Mouse (Mus musculus): ENCODE measurements around the gene H2-D1. TPM values are rescaled to one million over a fixed set of nuclear protein-coding genes. Genes with fewer than 3 reads are reported as not detected.

Gene H2-D1
- polyA plus RNA-seq, 1 experiment from 2014 or later: 77.6 TPM

DNA sequence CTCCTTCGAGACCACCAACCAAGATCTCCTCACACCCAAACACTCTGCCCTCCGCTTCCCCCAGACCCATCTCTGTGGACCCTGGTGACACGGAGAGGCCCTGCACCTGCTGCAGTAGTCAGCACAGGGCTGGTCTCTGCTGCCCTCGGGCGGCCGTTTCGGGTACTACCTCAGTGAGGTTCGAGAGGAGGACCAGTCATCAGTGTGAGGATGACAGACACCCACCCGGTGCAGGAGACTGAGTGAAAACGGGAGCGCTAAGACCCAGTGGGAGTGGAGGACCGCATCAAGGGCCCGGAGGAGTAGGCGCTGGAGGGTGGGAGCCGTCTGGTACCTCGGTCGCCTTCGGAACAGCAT, 26.2 kb upstream of the H2-D1 start:
- Histone ChIP-seq H3K4me2 (replicated peaks; ENCODE audit: low read depth, low read length) (peak overlapping the region; percentile 74), H3K36me3 (ENCODE audit: control insufficient read depth, insufficient read depth, low read length) (0 out of 2 replicates have a peak, but pooled peaks cover 1% of the 10 kb centered on the region), H3K4me3 (ENCODE audit: low read depth, low read length) (peak overlapping the region; percentile 51), H3K9me3 (ENCODE audit: control insufficient read depth, low read depth, low read length) (no peaks in the 10 kb centered on the region), H3K9ac (replicated peaks; ENCODE audit: low read depth, low read length) (peak overlapping the region; percentile 81; the same call in 1 of the 2 replicates), H3K4me1 (ENCODE audit: control insufficient read depth, insufficient read depth, low read length) (peaks cover 33% of the 10 kb centered on the region), H3K27ac (ENCODE audit: low read length) (peak overlapping the region; percentile 98), H3K27me3 (ENCODE audit: control insufficient read depth, insufficient read depth, low read length) (no peaks in the 10 kb centered on the region)
- peak; percentile 67 for ATAC-seq (ENCODE audit: insufficient number of reproducible peaks, insufficient read depth, low FRiP score, low read depth)
- under 1% methylated on average over 18 of the region's 18 CpGs for WGBS

DNA sequence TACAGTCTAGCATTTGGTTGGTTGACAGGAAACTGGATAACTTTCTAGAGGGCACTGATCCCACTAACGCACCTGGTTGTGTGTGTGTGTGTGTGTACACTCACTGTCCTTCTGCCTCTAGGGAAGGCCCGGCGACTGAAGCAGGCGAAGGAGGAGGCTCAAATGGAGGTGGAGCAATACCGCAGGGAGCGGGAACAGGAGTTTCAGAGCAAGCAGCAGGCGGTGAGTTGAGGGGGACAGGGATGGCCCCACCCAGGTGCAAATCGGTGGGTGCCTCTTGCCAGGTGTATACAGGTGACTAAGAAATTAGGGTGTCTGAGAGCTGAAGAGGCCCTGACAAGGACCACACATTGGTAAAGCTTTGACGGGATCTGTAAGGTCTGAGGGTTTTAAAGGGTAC, 25.5 kb upstream of the H2-D1 start:
- H3K4me3 ChIP-seq (ENCODE audit: low read depth, low read length): no peak overlapping the region
- H3K27me3 ChIP-seq (ENCODE audit: control insufficient read depth, insufficient read depth, low read length): no peaks in the 10 kb centered on the region
- H3K36me3 ChIP-seq (ENCODE audit: control insufficient read depth, insufficient read depth, low read length): no peaks in the 10 kb centered on the region
- H3K9ac ChIP-seq (replicated peaks; ENCODE audit: low read depth, low read length): no peak overlapping the region
- H3K4me1 ChIP-seq (ENCODE audit: control insufficient read depth, insufficient read depth, low read length): peaks cover 33% of the 10 kb centered on the region
- ATAC-seq (ENCODE audit: insufficient number of reproducible peaks, insufficient read depth, low FRiP score, low read depth): no peak
- 78% methylated on average over 9 of the region's 9 CpGs for WGBS
- no peaks in the 10 kb centered on the region for H3K9me3 ChIP-seq (ENCODE audit: control insufficient read depth, low read depth, low read length)
- H3K4me2 ChIP-seq (replicated peaks; ENCODE audit: low read depth, low read length): no peak overlapping the region
- no peak overlapping the region for H3K27ac ChIP-seq (ENCODE audit: low read length)

DNA sequence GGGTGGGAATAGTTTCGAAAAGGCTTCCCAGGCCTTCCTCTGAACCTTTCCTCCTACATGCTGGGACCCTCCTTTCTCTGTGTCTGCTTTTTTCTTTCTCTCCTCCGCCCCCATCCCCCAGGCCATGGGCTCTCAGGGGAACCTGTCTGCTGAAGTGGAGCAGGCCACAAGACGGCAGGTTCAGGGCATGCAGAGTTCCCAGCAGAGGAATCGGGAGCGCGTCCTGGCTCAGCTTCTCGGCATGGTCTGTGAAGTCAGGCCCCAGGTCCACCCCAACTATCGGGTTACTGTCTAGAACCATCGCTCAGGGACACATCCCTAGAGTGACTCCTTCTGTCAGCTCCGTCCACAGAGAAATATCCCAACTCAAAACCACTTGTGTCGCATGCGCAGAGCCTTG, 25.0 kb upstream of the H2-D1 start:
- no peak for ATAC-seq (ENCODE audit: insufficient number of reproducible peaks, insufficient read depth, low FRiP score, low read depth)
- H3K27me3 ChIP-seq (ENCODE audit: control insufficient read depth, insufficient read depth, low read length): no peaks in the 10 kb centered on the region
- H3K4me3 ChIP-seq (ENCODE audit: low read depth, low read length): no peak overlapping the region
- no peak overlapping the region for H3K27ac ChIP-seq (ENCODE audit: low read length)
- no peaks in the 10 kb centered on the region for H3K36me3 ChIP-seq (ENCODE audit: control insufficient read depth, insufficient read depth, low read length)
- 89% methylated on average over 12 of the region's 12 CpGs for WGBS
- no peak overlapping the region for H3K9ac ChIP-seq (replicated peaks; ENCODE audit: low read depth, low read length)
- H3K4me1 ChIP-seq (ENCODE audit: control insufficient read depth, insufficient read depth, low read length): peaks cover 28% of the 10 kb centered on the region
- H3K4me2 ChIP-seq (replicated peaks; ENCODE audit: low read depth, low read length): no peak overlapping the region
- H3K9me3 ChIP-seq (ENCODE audit: control insufficient read depth, low read depth, low read length): no peaks in the 10 kb centered on the region

DNA sequence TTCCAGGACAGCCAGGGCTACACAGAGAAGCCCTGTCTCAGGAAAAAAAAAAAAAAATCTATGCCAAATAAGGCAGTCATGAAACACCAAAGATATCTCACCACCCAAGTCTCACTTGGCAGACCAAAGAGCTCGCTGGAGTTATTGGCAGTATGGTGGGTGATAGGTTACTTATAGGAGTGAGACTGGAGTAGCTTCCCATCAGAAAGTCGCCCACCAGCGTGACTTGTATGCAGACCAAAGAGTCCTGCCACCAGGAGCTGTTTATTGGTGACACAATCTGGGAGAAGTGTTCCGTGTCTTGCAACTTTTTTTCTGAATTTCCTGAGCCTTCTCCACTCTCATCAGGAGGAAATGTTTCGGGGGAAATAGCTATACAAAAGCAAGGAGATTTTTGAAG, 22.8 kb upstream of the H2-D1 start:
- no peak for ATAC-seq (ENCODE audit: insufficient number of reproducible peaks, insufficient read depth, low FRiP score, low read depth)
- 78% methylated on average over 5 of the region's 5 CpGs for WGBS
- peak overlapping the region; percentile 98; the same call in 1 of the 2 replicates for H3K27ac ChIP-seq (ENCODE audit: low read length)

DNA sequence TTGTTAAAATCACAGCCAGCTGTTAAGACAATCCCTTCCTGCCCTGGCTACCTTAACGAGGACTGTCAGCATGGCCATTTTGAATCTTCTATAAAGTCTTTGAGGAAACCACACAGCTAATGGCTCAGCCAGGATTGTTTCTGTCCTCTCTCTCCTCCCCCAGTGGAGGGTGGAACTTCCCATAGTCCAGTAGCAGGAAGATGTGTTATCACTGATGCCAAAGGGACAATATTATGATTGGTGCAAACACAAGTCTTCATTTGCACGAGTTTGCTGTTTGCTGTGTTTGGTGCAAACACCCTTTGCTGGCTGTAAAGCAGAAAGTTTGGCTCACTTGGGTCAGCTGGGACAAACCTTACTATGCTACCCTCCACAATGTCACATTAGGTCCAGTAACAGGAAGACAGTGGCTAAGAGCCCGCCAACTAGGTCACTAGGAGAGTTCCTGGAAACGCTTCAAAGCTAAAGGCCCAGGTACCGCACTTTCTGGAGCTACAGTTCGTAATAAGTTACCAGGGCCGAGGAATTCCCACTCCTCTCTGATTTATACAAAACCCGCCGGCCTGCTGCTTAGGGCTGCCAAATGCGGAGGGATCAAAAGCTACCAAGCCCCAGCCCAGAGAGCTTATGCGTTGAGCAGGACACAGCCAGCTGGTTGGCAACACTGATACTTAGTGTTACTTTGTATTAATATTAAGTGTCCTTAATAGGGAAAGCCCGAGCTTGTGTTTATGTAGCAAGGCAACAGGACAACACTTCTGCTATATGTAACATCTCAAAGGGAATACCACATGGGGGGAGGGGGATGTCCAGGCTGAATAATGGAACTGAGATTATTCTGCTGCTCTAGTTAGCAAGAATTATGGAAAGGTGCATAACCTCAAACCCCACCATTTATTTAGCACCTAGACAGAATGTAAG, 21.9 kb upstream of the H2-D1 start:
- Histone ChIP-seq H3K36me3 (ENCODE audit: control insufficient read depth, insufficient read depth, low read length) (peaks cover 26% of the 10 kb centered on the region), H3K9ac (replicated peaks; ENCODE audit: low read depth, low read length) (peak overlapping the region; percentile 37), H3K27me3 (ENCODE audit: control insufficient read depth, insufficient read depth, low read length) (no peaks in the 10 kb centered on the region), H3K9me3 (ENCODE audit: control insufficient read depth, low read depth, low read length) (no peaks in the 10 kb centered on the region), H3K4me1 (ENCODE audit: control insufficient read depth, insufficient read depth, low read length) (peaks cover 27% of the 10 kb centered on the region), H3K27ac (ENCODE audit: low read length) (peak overlapping the region; percentile 98), H3K4me3 (ENCODE audit: low read depth, low read length) (peak overlapping the region; percentile 92), H3K4me2 (replicated peaks; ENCODE audit: low read depth, low read length) (peak overlapping the region; percentile 47)
- ATAC-seq (ENCODE audit: insufficient number of reproducible peaks, insufficient read depth, low FRiP score, low read depth): 0 out of 2 replicates have a peak, but pooled peaks have one; percentile 1
- WGBS: 25% methylated on average over 12 of the region's 12 CpGs

More for the DNA sequence above, 22.8 kb upstream of the H2-D1 start:
- Histone ChIP-seq H3K4me2 (replicated peaks; ENCODE audit: low read depth, low read length) (no peak overlapping the region), H3K4me3 (ENCODE audit: low read depth, low read length) (no peak overlapping the region), H3K9me3 (ENCODE audit: control insufficient read depth, low read depth, low read length) (no peaks in the 10 kb centered on the region), H3K9ac (replicated peaks; ENCODE audit: low read depth, low read length) (no peak overlapping the region), H3K27me3 (ENCODE audit: control insufficient read depth, insufficient read depth, low read length) (no peaks in the 10 kb centered on the region), H3K36me3 (ENCODE audit: control insufficient read depth, insufficient read depth, low read length) (peaks cover 17% of the 10 kb centered on the region), H3K4me1 (ENCODE audit: control insufficient read depth, insufficient read depth, low read length) (peaks cover 23% of the 10 kb centered on the region)

DNA sequence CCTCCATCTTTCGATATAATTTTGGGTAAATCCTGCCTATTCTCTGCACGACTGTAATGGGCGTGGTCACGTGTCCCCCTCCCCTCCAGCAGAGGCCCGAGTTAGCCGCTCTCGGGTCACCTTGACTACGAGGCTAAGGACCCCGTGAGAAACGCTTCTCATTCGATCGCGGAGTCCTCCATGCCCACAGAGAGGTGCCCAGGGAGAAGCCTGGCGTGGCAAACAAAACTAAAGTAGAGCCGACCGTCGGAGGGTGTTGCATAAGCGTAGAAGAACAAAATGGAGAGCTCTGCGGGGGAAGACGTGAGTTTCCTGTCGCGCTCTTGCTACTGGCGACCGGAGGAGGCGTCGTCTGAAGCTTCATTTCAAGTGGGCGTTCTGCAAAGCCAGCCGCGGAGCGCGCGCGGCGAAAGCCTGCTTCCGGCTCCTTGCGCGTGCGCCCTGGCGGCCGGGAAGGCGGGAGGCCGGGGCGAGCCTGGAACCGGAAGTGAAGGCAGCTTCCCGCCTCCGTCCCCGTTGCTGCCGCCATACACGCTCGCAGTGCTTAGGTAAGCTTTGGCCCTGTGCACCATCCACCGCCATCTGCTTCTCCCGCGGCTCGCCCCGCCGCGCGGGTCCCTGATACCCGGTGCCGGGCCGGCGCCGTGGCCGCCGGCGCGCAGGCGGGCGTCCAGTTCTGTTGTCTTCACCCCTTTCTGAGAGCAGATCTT, 21.1 kb upstream of the H2-D1 start, which contains the start of gene Ddx39b:
Gene Ddx39b (plus strand): TSS at position 442 of the 710 bp plus-strand sequence.
- WGBS: under 1% methylated on average over 69 of the region's 69 CpGs
- Histone ChIP-seq H3K9me3 (ENCODE audit: control insufficient read depth, low read depth, low read length) (no peaks in the 10 kb centered on the region), H3K9ac (replicated peaks; ENCODE audit: low read depth, low read length) (peak within 1 kb of the TSS; percentile 95), H3K27ac (ENCODE audit: low read length) (peak within 1 kb of the TSS; percentile 98), H3K4me2 (replicated peaks; ENCODE audit: low read depth, low read length) (peak within 1 kb of the TSS; percentile 93), H3K27me3 (ENCODE audit: control insufficient read depth, insufficient read depth, low read length) (no peaks in the 10 kb centered on the region), H3K36me3 (ENCODE audit: control insufficient read depth, insufficient read depth, low read length) (peaks cover 34% of the 10 kb centered on the region), H3K4me3 (ENCODE audit: low read depth, low read length) (peak within 1 kb of the TSS; percentile 92), H3K4me1 (ENCODE audit: control insufficient read depth, insufficient read depth, low read length) (peaks cover 27% of the 10 kb centered on the region)
- peak; percentile 90 for ATAC-seq (ENCODE audit: insufficient number of reproducible peaks, insufficient read depth, low FRiP score, low read depth)

DNA sequence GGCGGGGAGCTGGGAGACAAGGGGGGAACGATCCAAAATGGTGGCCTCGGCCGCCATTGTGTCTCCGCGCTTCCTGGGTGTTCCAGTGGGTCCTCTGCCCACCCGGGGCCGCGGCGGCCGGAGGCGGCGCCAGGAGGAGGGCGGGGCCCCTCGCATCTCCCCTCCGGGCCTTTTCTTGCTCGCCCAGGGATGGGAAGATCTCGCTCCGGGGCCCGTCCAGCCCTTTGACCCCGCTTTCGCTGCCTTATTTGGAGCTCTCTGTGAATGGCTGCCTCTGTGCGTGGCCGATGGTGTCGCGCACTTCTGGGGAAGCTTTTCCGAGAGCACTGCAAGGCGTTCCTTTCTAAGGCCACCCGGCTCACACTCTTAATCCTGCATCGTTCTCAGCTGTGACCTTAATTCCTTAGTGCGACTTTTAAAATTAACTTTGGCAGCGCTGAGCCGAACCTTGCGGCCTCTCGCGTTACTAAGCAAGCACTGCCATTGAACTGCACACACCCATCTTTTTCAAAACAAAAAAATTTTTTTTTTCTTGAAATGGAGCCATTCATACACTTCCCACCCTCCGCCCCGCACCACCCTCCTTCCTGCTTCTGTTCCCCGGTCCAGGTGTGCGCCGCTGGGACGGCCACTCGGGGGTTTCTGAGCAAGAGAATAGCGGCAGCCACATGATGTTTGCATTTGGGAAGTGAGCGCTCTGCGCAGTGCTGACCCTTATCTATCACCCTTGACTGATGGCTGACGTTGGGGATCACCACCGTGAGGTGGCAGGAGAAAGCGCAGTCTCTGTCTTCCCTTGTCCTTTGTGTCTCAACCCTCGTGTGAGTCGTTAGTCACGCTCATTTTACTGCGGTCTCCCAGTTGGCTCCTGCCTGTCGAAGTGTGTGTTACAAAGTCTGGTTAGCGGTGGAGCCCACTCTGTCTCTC, 20.3 kb upstream of the H2-D1 start:
- no peaks in the 10 kb centered on the region for H3K27me3 ChIP-seq (ENCODE audit: control insufficient read depth, insufficient read depth, low read length)
- H3K4me1 ChIP-seq (ENCODE audit: control insufficient read depth, insufficient read depth, low read length): peaks cover 27% of the 10 kb centered on the region
- WGBS: under 1% methylated on average over 50 of the region's 55 CpGs

More for the DNA sequence above, 20.3 kb upstream of the H2-D1 start:
- Histone ChIP-seq H3K9me3 (ENCODE audit: control insufficient read depth, low read depth, low read length) (no peaks in the 10 kb centered on the region), H3K27ac (ENCODE audit: low read length) (peak overlapping the region; percentile 98), H3K4me3 (ENCODE audit: low read depth, low read length) (peak overlapping the region; percentile 92), H3K4me2 (replicated peaks; ENCODE audit: low read depth, low read length) (peak overlapping the region; percentile 93), H3K9ac (replicated peaks; ENCODE audit: low read depth, low read length) (peak overlapping the region; percentile 95), H3K36me3 (ENCODE audit: control insufficient read depth, insufficient read depth, low read length) (peaks cover 42% of the 10 kb centered on the region)
- peak; percentile 48; the same call in 1 of the 2 replicates for ATAC-seq (ENCODE audit: insufficient number of reproducible peaks, insufficient read depth, low FRiP score, low read depth)
